Mouse (Mus musculus) cerebellum, postnatal 14 days (tissue): ENCODE data around the gene Aldh3b2.

ENCODE experiments used
- DNase-seq, 2 experiments: peaks; one replicate each; pipeline ENCODE4 v3.0.0; 2021; ENCODE audit warnings: mixed read lengths in 2 of 2

Gene Aldh3b2

GRCm38 (mm10) chr19:4014802-4015201, 42.7 kb downstream of the Aldh3b2 start:
- DNase-seq: no peak

- no peak for DNase-seq
Observed at GRCm38 (mm10) chr19:4015635-4016034, 43.5 kb downstream of the Aldh3b2 start.

DNA sequence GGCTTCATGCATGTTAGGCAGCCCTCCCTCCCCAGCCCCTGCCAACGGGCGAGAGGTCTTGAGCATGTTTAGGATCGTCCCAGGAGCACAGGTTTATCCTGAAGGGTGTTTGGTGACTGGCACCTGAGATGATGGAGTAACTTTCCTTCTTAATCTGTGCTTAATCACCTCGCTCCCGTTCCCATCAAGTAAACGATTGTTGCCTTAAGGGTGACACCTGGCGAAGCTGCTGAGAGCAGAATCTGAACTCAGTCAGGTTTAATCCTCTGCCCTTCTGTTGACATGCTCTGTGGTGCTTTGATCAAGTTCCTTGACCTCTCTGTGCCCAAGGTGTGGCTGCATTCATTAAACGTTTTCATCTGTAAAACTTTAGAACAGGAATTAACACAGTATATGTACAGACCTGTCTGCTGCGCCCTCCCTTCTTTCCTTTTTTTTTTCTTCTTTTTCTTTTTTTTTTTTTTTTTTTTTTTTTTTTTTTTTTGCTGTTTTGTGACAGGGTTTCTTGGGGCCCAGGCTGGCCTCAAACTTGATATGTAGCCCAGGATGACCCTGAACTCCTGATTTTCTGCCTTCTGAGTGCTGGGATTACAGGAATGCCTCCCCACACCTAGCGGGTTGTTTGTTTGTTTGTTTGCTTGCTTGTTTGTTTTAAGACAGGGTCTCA, 45.9 kb downstream of the Aldh3b2 start:
- no peak for DNase-seq

DNA sequence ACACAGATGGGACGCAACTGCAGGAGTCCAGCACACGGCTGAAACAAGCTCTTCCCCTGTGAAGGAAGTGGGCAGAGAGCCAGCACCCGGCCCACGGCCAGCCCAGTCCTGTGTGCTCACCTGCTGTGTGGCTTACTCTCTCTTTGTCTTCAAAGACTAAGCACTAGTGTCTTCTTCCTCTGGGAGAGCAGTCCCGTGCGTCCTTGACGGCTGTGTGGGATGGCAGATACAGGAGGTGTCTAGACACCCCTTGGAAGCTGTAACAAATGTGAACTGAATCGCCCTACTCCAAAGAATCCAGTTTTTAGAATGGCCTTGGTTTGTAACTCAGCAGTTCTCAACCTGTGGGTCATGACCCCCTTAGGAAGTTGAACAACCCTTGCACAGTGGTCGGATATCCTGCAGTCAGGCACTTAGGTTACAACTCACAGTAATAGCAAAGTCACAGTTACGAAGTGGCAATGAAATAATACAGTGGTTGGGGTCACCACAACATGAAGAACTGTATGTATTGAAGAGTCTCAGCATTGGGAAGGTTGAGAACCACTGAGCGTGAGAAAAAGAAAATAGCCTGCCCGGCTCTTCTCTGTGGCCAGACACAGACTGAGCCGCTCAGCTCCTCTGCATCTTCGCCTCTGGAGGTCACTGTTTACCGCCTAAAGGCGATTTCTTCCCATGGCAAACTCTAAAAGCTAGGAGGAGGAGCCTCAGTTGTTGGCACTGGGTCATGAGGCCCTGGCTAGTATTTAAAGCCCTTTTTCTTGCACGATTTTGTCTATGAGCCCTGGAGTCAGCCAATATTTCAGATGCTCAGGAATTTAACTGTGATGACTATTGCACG, 46.8 kb downstream of the Aldh3b2 start:
- DNase-seq: peak; percentile 88 to 90

DNA sequence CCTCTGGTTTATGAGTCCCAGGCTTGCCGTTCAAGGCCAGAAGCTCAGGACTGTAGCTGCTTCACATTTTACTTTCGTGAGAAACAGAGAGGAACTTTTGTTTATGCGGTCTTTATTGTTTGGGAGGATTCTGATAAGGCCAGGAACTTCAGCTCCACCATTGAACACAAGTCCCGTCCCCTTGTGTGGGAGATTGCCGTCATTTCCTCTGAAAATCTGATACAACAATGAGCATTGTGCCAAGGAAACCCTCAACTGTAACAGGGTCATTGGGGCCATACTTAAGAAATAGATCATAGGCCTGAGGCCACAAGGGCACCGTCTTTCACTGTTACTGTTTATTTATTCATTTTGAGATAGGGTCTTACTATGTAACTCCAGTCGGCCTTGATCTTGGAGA, 51.1 kb downstream of the Aldh3b2 start:
- DNase-seq: no peak

- no peak for DNase-seq
Observed at GRCm38 (mm10) chr19:4027576-4027975, 55.4 kb downstream of the Aldh3b2 start.
